Mouse (Mus musculus) forebrain, postnatal 0 days (tissue): ENCODE data around the gene Slc19a2. TPM values are rescaled to one million over a fixed set of nuclear protein-coding genes. Genes with fewer than 3 reads are reported as not detected.

Experiments used
- ATAC-seq: fragments of 200-750 bp; cut with Nextera tagmentation; 2 replicates; pipeline ENCODE4 v1.8.0; 2017; ENCODE audit warnings: mild to moderate bottlenecking, moderate library complexity
- DNase-seq: peaks from one replicate; pipeline ENCODE4 v3.0.0-alpha.2; 2015
- H3K27ac ChIP-seq: fragments of 300-500 bp; sonication (generic); 2 replicates; pipeline ENCODE4 v1.5.1; 2014; ENCODE audit warnings: low read depth, mild to moderate bottlenecking, antibody characterized with exemption, low read length, moderate library complexity, mixed read lengths
- H3K27me3 ChIP-seq: fragments of 300-500 bp; sonication (generic); 2 replicates; pipeline ENCODE4 v1.6.1; 2014; ENCODE audit warnings: mild to moderate bottlenecking, low read length, mixed read lengths; ENCODE audit not compliant: insufficient read depth
- H3K36me3 ChIP-seq: fragments of 300-500 bp; sonication (generic); 2 replicates; pipeline ENCODE4 v1.6.1; 2014; ENCODE audit warnings: mild to moderate bottlenecking, moderate library complexity; ENCODE audit not compliant: insufficient read depth
- H3K4me1 ChIP-seq: fragments of 300-500 bp; sonication (generic); 2 replicates; pipeline ENCODE4 v1.6.1; 2014; ENCODE audit warnings: antibody characterized with exemption; ENCODE audit not compliant: insufficient read depth
- H3K4me2 ChIP-seq: fragments of 300-500 bp; sonication (generic); 2 replicates; pipeline ENCODE4 v1.6.1; 2014; ENCODE audit warnings: low read depth, mild to moderate bottlenecking, moderate library complexity
- H3K4me3 ChIP-seq: fragments of 300-500 bp; sonication (generic); 2 replicates; pipeline ENCODE4 v1.5.1; 2014; ENCODE audit warnings: low read depth, low read length, mixed read lengths
- H3K9ac ChIP-seq: fragments of 300-500 bp; sonication (generic); 2 replicates; pipeline ENCODE4 v1.6.1; 2014; ENCODE audit warnings: mild to moderate bottlenecking
- H3K9me3 ChIP-seq: fragments of 300-500 bp; sonication (generic); 2 replicates; pipeline ENCODE4 v1.6.1; 2016; ENCODE audit warnings: low read length
- CTCF ChIP-seq: sonication (generic); IDR thresholded peaks from 2 replicates; pipeline ENCODE4 v1.5.1; 2016; ENCODE audit warnings: antibody characterized with exemption, control low read depth, low read depth
- WGBS: fragments of 180-500 bp; shearing (Covaris S2); extraction: QIAGEN DNeasy Blood & Tissue Kit; methylation state at CpG from one replicate; pipeline ENCODE4 v1.1.7; 2014; 5-methylcytosine and 5-hydroxymethylcytosine counted together
- polyA plus RNA-seq: library from polyadenylated mRNA; unstranded; fragments of >200 nt; fragmentation: Nextera tagmentation; extraction: Ambion mirVana; gene quantifications from 2 replicates; pipeline ENCODE4 v1.2.1, GENCODE M21; 2015
- total RNA-seq: library from RNA; depleted of rRNA; stranded (reverse); fragments of >200 nt; gene quantifications from 2 replicates; pipeline ENCODE4 v1.2.3, GENCODE M21; 2014; rRNA removed

Slc19a2 gene
- 11.3 and 16.6 TPM in 2 replicates for total RNA-seq
- polyA plus RNA-seq = 6.6 and 7.5 TPM in 2 replicates

- Histone ChIP-seq H3K36me3 (no peaks in the 10 kb centered on the region), H3K4me2 (peak within 1 kb of the TSS; percentile 75), H3K9ac (peak within 1 kb of the TSS; percentile 72), H3K4me3 (peak within 1 kb of the TSS; percentile 79), H3K27me3 (no peaks in the 10 kb centered on the region), H3K9me3 (no peaks in the 10 kb centered on the region), H3K27ac (peak within 1 kb of the TSS; percentile 70), H3K4me1 (0 out of 2 replicates have a peak, but pooled peaks cover 9% of the 10 kb centered on the region)
- WGBS = 2% methylated on average over 61 of the region's 79 CpGs
- DNase-seq = peak; percentile 98
- 0 out of 2 replicates have a peak, but pooled peaks have one; percentile 20 for TF ChIP-seq CTCF
- peak; percentile 93 for ATAC-seq
Measured at GRCm38 (mm10) chr1:164248465-164249331, at the start of gene Slc19a2. Gene Slc19a2 (plus strand): TSS chr1:164249046.

GRCm38 (mm10) chr1:164199551-164199950 lies 49.3 kb upstream of the Slc19a2 start:
- no peak overlapping the region for H3K4me3 ChIP-seq
- ATAC-seq (no peak), DNase-seq (no peak)
- no peak for TF ChIP-seq CTCF
- no peaks in the 10 kb centered on the region for H3K36me3 ChIP-seq
- H3K4me1 ChIP-seq = no peaks in the 10 kb centered on the region
- no peak overlapping the region for H3K4me2 ChIP-seq
- no peaks in the 10 kb centered on the region for H3K9me3 ChIP-seq
- no peak overlapping the region for H3K27ac ChIP-seq
- H3K9ac ChIP-seq = no peak overlapping the region
- 89% methylated on average over 4 of the region's 4 CpGs for WGBS
- no peaks in the 10 kb centered on the region for H3K27me3 ChIP-seq

GRCm38 (mm10) chr1:164208437-164208836 lies 40.4 kb upstream of the Slc19a2 start:
- ATAC-seq = no peak
- no peak overlapping the region for H3K4me3 ChIP-seq
- no peaks in the 10 kb centered on the region for H3K36me3 ChIP-seq
- 90% methylated on average over 2 of the region's 2 CpGs for WGBS
- H3K4me1 ChIP-seq = no peaks in the 10 kb centered on the region
- no peaks in the 10 kb centered on the region for H3K27me3 ChIP-seq
- no peak overlapping the region for H3K9ac ChIP-seq
- no peak for TF ChIP-seq CTCF
- no peak overlapping the region for H3K27ac ChIP-seq
- no peaks in the 10 kb centered on the region for H3K9me3 ChIP-seq
- no peak for DNase-seq
- no peak overlapping the region for H3K4me2 ChIP-seq

- no peaks in the 10 kb centered on the region for H3K36me3 ChIP-seq
- H3K4me3 ChIP-seq = no peak overlapping the region
- H3K27ac ChIP-seq = no peak overlapping the region
- H3K9me3 ChIP-seq = no peaks in the 10 kb centered on the region
- WGBS = 85% methylated on average over 4 of the region's 4 CpGs
- no peaks in the 10 kb centered on the region for H3K27me3 ChIP-seq
- ATAC-seq (no peak), DNase-seq (no peak)
- H3K9ac ChIP-seq = no peak overlapping the region
- H3K4me2 ChIP-seq = no peak overlapping the region
- TF ChIP-seq CTCF = no peak
- no peaks in the 10 kb centered on the region for H3K4me1 ChIP-seq
Measured at GRCm38 (mm10) chr1:164210899-164211298, 37.9 kb upstream of the Slc19a2 start.

- H3K9ac ChIP-seq = no peak overlapping the region
- no peak overlapping the region for H3K27ac ChIP-seq
- no peak overlapping the region for H3K4me3 ChIP-seq
- ATAC-seq = no peak
- no peak for DNase-seq
- no peaks in the 10 kb centered on the region for H3K36me3 ChIP-seq
- H3K4me2 ChIP-seq = no peak overlapping the region
- 86% methylated on average over 8 of the region's 8 CpGs for WGBS
- no peak for TF ChIP-seq CTCF
- no peaks in the 10 kb centered on the region for H3K9me3 ChIP-seq
- no peaks in the 10 kb centered on the region for H3K4me1 ChIP-seq
- no peaks in the 10 kb centered on the region for H3K27me3 ChIP-seq
Measured at GRCm38 (mm10) chr1:164212686-164213085, 36.2 kb upstream of the Slc19a2 start.

- no peaks in the 10 kb centered on the region for H3K27me3 ChIP-seq
- 41% methylated on average over 8 of the region's 8 CpGs for WGBS
- ATAC-seq (no peak), DNase-seq (no peak)
- no peaks in the 10 kb centered on the region for H3K9me3 ChIP-seq
- no peaks in the 10 kb centered on the region for H3K4me1 ChIP-seq
- H3K9ac ChIP-seq = no peak overlapping the region
- no peak for TF ChIP-seq CTCF
- no peaks in the 10 kb centered on the region for H3K36me3 ChIP-seq
- H3K4me3 ChIP-seq = no peak overlapping the region
- no peak overlapping the region for H3K27ac ChIP-seq
- H3K4me2 ChIP-seq = no peak overlapping the region
Measured at GRCm38 (mm10) chr1:164214190-164214589, 34.7 kb upstream of the Slc19a2 start.

GRCm38 (mm10) chr1:164215097-164215496 lies 33.7 kb upstream of the Slc19a2 start:
- Histone ChIP-seq H3K4me1 (no peaks in the 10 kb centered on the region), H3K27ac (no peak overlapping the region), H3K4me2 (no peak overlapping the region), H3K9ac (no peak overlapping the region), H3K9me3 (no peaks in the 10 kb centered on the region), H3K27me3 (no peaks in the 10 kb centered on the region), H3K4me3 (no peak overlapping the region), H3K36me3 (no peaks in the 10 kb centered on the region)
- no peak for DNase-seq
- no peak for TF ChIP-seq CTCF
- no peak for ATAC-seq
- WGBS = 84% methylated on average over 3 of the region's 3 CpGs
